In genomic region chr7:74269283-74270088, GRCm38 (mm10) we compare ENCODE assay signal across 23 mouse cellular contexts.
DNase-seq lines count a peak whose midpoint lies in the region; ATAC-seq lines count a peak whose summit lies in the region.
"Had no signal": no experiment of that assay in that cellular context is flagged by ENCODE, and none has a peak within 500 bp of the region (broad histone marks: within the 10 kb centered on the region; RNA-seq: fewer than 3 reads in every experiment).

No protein-coding gene starts in this region.

- no peak for DNase-seq in layer of hippocampus, adult 9-11 months
- DNase-seq: adrenal gland, adult 8-10 months; B cell, adult 2 months; cerebellum, adult 11 months; cerebellum, adult 9-10 months; cerebellum, postnatal 36 days; heart, adult 2 months; kidney, adult 2 months; kidney, postnatal 36 days; liver, postnatal 0 days; thymus, postnatal 4 days had no signal

- WGBS in hindbrain, embryonic 15.5 days: 48% methylated on average over 11 of the region's 11 CpGs
- WGBS in hindbrain, embryonic 12.5 days: 70% methylated on average over 11 of the region's 11 CpGs
- 50% methylated on average over 11 of the region's 11 CpGs for WGBS in neural tube, embryonic 13.5 days
- WGBS in neural tube, embryonic 15.5 days: 43% methylated on average over 11 of the region's 11 CpGs
- 55% methylated on average over 11 of the region's 11 CpGs for WGBS in midbrain, embryonic 13.5 days
- WGBS in midbrain, embryonic 16.5 days: 41% methylated on average over 11 of the region's 11 CpGs

- H3K9ac ChIP-seq in hindbrain, embryonic 15.5 days: no peak overlapping the region
- no peak overlapping the region for H3K9ac ChIP-seq in hindbrain, embryonic 12.5 days
- no peak overlapping the region for H3K9ac ChIP-seq in neural tube, embryonic 13.5 days
- H3K9ac ChIP-seq in neural tube, embryonic 15.5 days (replicated peaks): no peak overlapping the region
- H3K9ac ChIP-seq in midbrain, embryonic 13.5 days (replicated peaks): no peak overlapping the region
- H3K9ac ChIP-seq in midbrain, embryonic 16.5 days (ENCODE audit: low read depth, low read length): no peak overlapping the region
- H3K9ac ChIP-seq: forebrain, embryonic 15.5 days; heart, embryonic 12.5 days; intestine, embryonic 15.5 days; limb, embryonic 13.5 days; liver, embryonic 12.5 days; liver, postnatal 0 days had no signal

- no peaks in the 10 kb centered on the region for H3K9me3 ChIP-seq in hindbrain, embryonic 15.5 days
- H3K9me3 ChIP-seq in hindbrain, embryonic 12.5 days (replicated peaks): no peaks in the 10 kb centered on the region
- H3K9me3 ChIP-seq in neural tube, embryonic 13.5 days: no peaks in the 10 kb centered on the region
- no peaks in the 10 kb centered on the region for H3K9me3 ChIP-seq in neural tube, embryonic 15.5 days (replicated peaks)
- H3K9me3 ChIP-seq in midbrain, embryonic 13.5 days: no peaks in the 10 kb centered on the region
- no peaks in the 10 kb centered on the region for H3K9me3 ChIP-seq in midbrain, embryonic 16.5 days (replicated peaks; ENCODE audit: control insufficient read depth, low read length, poor library complexity, severe bottlenecking)
- H3K9me3 ChIP-seq: forebrain, embryonic 15.5 days; heart, embryonic 12.5 days; intestine, embryonic 15.5 days; limb, embryonic 13.5 days; liver, embryonic 12.5 days had no signal

- H3K36me3 ChIP-seq in hindbrain, embryonic 15.5 days: no peaks in the 10 kb centered on the region
- no peaks in the 10 kb centered on the region for H3K36me3 ChIP-seq in hindbrain, embryonic 12.5 days
- no peaks in the 10 kb centered on the region for H3K36me3 ChIP-seq in neural tube, embryonic 13.5 days
- no peaks in the 10 kb centered on the region for H3K36me3 ChIP-seq in neural tube, embryonic 15.5 days
- no peaks in the 10 kb centered on the region for H3K36me3 ChIP-seq in midbrain, embryonic 13.5 days
- H3K36me3 ChIP-seq in midbrain, embryonic 16.5 days (ENCODE audit: control insufficient read depth, insufficient read depth, low read length): no peaks in the 10 kb centered on the region
- H3K36me3 ChIP-seq: forebrain, embryonic 15.5 days; heart, embryonic 12.5 days; intestine, embryonic 15.5 days; limb, embryonic 13.5 days; liver, embryonic 12.5 days had no signal

- no peak overlapping the region for H3K4me2 ChIP-seq in hindbrain, embryonic 15.5 days
- H3K4me2 ChIP-seq in hindbrain, embryonic 12.5 days (replicated peaks): no peak overlapping the region
- H3K4me2 ChIP-seq in neural tube, embryonic 13.5 days: no peak overlapping the region
- H3K4me2 ChIP-seq in neural tube, embryonic 15.5 days: no peak overlapping the region
- H3K4me2 ChIP-seq in midbrain, embryonic 13.5 days (replicated peaks): no peak overlapping the region
- H3K4me2 ChIP-seq in midbrain, embryonic 16.5 days (ENCODE audit: low read length): no peak overlapping the region
- H3K4me2 ChIP-seq: forebrain, embryonic 15.5 days; heart, embryonic 12.5 days; intestine, embryonic 15.5 days; limb, embryonic 13.5 days; liver, embryonic 12.5 days had no signal

- 0 out of 2 replicates have a peak overlapping the region, but pooled peaks have one; percentile 20 for H3K27ac ChIP-seq in hindbrain, embryonic 15.5 days (replicated peaks)
- no peak overlapping the region for H3K27ac ChIP-seq in hindbrain, embryonic 12.5 days
- H3K27ac ChIP-seq in neural tube, embryonic 13.5 days (replicated peaks): peak overlapping the region; percentile 57
- no peak overlapping the region for H3K27ac ChIP-seq in neural tube, embryonic 15.5 days (replicated peaks)
- peak overlapping the region; percentile 47 for H3K27ac ChIP-seq in midbrain, embryonic 13.5 days
- peak overlapping the region; percentile 33 for H3K27ac ChIP-seq in midbrain, embryonic 16.5 days (ENCODE audit: low read length)
- H3K27ac ChIP-seq: forebrain, embryonic 15.5 days; heart, adult 2 months; intestine, embryonic 15.5 days; layer of hippocampus, adult 2 months; limb, embryonic 13.5 days; liver, embryonic 12.5 days had no signal

- H3K4me1 ChIP-seq in hindbrain, embryonic 15.5 days (replicated peaks): peaks cover 7% of the 10 kb centered on the region; the same call in 1 of the 2 replicates
- H3K4me1 ChIP-seq in hindbrain, embryonic 12.5 days: no peaks in the 10 kb centered on the region
- H3K4me1 ChIP-seq in neural tube, embryonic 13.5 days (replicated peaks): peaks cover 15% of the 10 kb centered on the region
- peaks cover 7% of the 10 kb centered on the region; the same call in 1 of the 2 replicates for H3K4me1 ChIP-seq in neural tube, embryonic 15.5 days
- peaks cover 9% of the 10 kb centered on the region; the same call in 1 of the 2 replicates for H3K4me1 ChIP-seq in midbrain, embryonic 13.5 days (replicated peaks)
- peaks cover 3% of the 10 kb centered on the region; the same call in 1 of the 2 replicates for H3K4me1 ChIP-seq in midbrain, embryonic 16.5 days (ENCODE audit: control insufficient read depth, insufficient read depth, low read length)
- H3K4me1 ChIP-seq: intestine, embryonic 15.5 days; limb, embryonic 13.5 days; liver, embryonic 12.5 days had no signal

- ATAC-seq in hindbrain, embryonic 15.5 days (ENCODE audit: low FRiP score, low read depth): no peak
- ATAC-seq in hindbrain, embryonic 12.5 days (ENCODE audit: low FRiP score): no peak
- no peak for ATAC-seq in neural tube, embryonic 13.5 days (ENCODE audit: low read depth)
- no peak for ATAC-seq in neural tube, embryonic 15.5 days (ENCODE audit: low FRiP score)
- ATAC-seq in midbrain, embryonic 13.5 days: 0 out of 2 replicates have a peak, but pooled peaks have one; percentile 50
- ATAC-seq in midbrain, embryonic 16.5 days: no peak
- ATAC-seq: forebrain, embryonic 15.5 days; intestine, embryonic 15.5 days; liver, embryonic 12.5 days; liver, postnatal 0 days had no signal

- H3K4me3 ChIP-seq in hindbrain, embryonic 15.5 days: no peak overlapping the region
- no peak overlapping the region for H3K4me3 ChIP-seq in hindbrain, embryonic 12.5 days
- H3K4me3 ChIP-seq in neural tube, embryonic 13.5 days: no peak overlapping the region
- no peak overlapping the region for H3K4me3 ChIP-seq in neural tube, embryonic 15.5 days (replicated peaks)
- H3K4me3 ChIP-seq in midbrain, embryonic 13.5 days (replicated peaks): no peak overlapping the region
- no peak overlapping the region for H3K4me3 ChIP-seq in midbrain, embryonic 16.5 days (ENCODE audit: low read depth, low read length)
- H3K4me3 ChIP-seq: forebrain, embryonic 15.5 days; heart, adult 2 months; heart, embryonic 12.5 days; intestine, embryonic 15.5 days; layer of hippocampus, adult 2 months; limb, embryonic 13.5 days; liver, embryonic 12.5 days had no signal

- no peaks in the 10 kb centered on the region for H3K27me3 ChIP-seq in hindbrain, embryonic 15.5 days
- H3K27me3 ChIP-seq in hindbrain, embryonic 12.5 days: no peaks in the 10 kb centered on the region
- no peaks in the 10 kb centered on the region for H3K27me3 ChIP-seq in neural tube, embryonic 13.5 days
- no peaks in the 10 kb centered on the region for H3K27me3 ChIP-seq in neural tube, embryonic 15.5 days (replicated peaks)
- no peaks in the 10 kb centered on the region for H3K27me3 ChIP-seq in midbrain, embryonic 13.5 days
- H3K27me3 ChIP-seq in midbrain, embryonic 16.5 days (ENCODE audit: control insufficient read depth, insufficient read depth, low read depth, low read length): no peaks in the 10 kb centered on the region
- H3K27me3 ChIP-seq: forebrain, embryonic 15.5 days; heart, embryonic 12.5 days; intestine, embryonic 15.5 days; limb, embryonic 13.5 days; liver, embryonic 12.5 days had no signal

Comparison
In these comparisons a context has a peak if more than half of its experiments do, and no peak if none do; other contexts are left out.
1. H3K27ac ChIP-seq: peak in hindbrain, embryonic 15.5 days (single experiment), neural tube, embryonic 13.5 days (single experiment), midbrain, embryonic 13.5 days (single experiment) and midbrain, embryonic 16.5 days (single experiment); none in hindbrain, embryonic 12.5 days (single experiment) and neural tube, embryonic 15.5 days (single experiment).